Mouse (Mus musculus) forebrain, embryonic 14.5 days (tissue): ENCODE measurements around the gene Amd1. TPM values are rescaled to one million over a fixed set of nuclear protein-coding genes. Genes with fewer than 3 reads are reported as not detected.

ENCODE experiments used
- ATAC-seq: fragments of 200-750 bp; cut with Nextera tagmentation; 2 replicates; pipeline ENCODE4 v1.8.0; 2017; ENCODE audit warnings: mild to moderate bottlenecking, moderate library complexity
- DNase-seq: peaks from one replicate; pipeline ENCODE4 v3.0.0-alpha.2; 2015; ENCODE audit warnings: low spot score
- H3K27ac ChIP-seq: fragments of 300-500 bp; sonication (generic); 2 replicates; pipeline ENCODE4 v1.5.1; 2014; ENCODE audit warnings: low read depth, mild to moderate bottlenecking, control low read depth, low read length, moderate library complexity
- H3K27me3 ChIP-seq: fragments of 300-500 bp; sonication (generic); replicated peaks from 2 replicates; pipeline ENCODE4 v1.6.1; 2014; ENCODE audit warnings: low read length, control low read depth, mixed read lengths; ENCODE audit not compliant: control insufficient read depth, insufficient read depth
- H3K36me3 ChIP-seq: fragments of 300-500 bp; sonication (generic); 2 replicates; pipeline ENCODE4 v1.6.1; 2014; ENCODE audit warnings: low read length, control low read depth; ENCODE audit not compliant: control insufficient read depth, insufficient read depth
- H3K4me1 ChIP-seq: fragments of 300-500 bp; sonication (generic); 2 replicates; pipeline ENCODE4 v1.6.1; 2014; ENCODE audit warnings: antibody characterized with exemption, low read length, control low read depth; ENCODE audit not compliant: control insufficient read depth, insufficient read depth
- H3K4me2 ChIP-seq: fragments of 300-500 bp; sonication (generic); 2 replicates; pipeline ENCODE4 v1.6.1; 2014; ENCODE audit warnings: mild to moderate bottlenecking, control low read depth, low read length
- H3K4me3 ChIP-seq: fragments of 300-500 bp; sonication (generic); 2 replicates; pipeline ENCODE4 v1.5.1; 2014; ENCODE audit warnings: low read depth, low read length, control low read depth
- H3K9ac ChIP-seq: fragments of 300-500 bp; sonication (generic); 2 replicates; pipeline ENCODE4 v1.6.1; 2014; ENCODE audit warnings: mild to moderate bottlenecking, low read length, control low read depth, moderate library complexity
- H3K9me3 ChIP-seq: fragments of 300-500 bp; sonication (generic); replicated peaks from 2 replicates; pipeline ENCODE4 v1.6.1; 2016; ENCODE audit warnings: low read length, control low read depth, mixed read lengths; ENCODE audit not compliant: control insufficient read depth
- WGBS: fragments of 180-500 bp; shearing (Covaris S2); extraction: QIAGEN DNeasy Blood & Tissue Kit; methylation state at CpG from one replicate; pipeline ENCODE4 v1.1.7; 2014; 5-methylcytosine and 5-hydroxymethylcytosine counted together
- polyA plus RNA-seq: library from polyadenylated mRNA; unstranded; fragments of >200 nt; fragmentation: Nextera tagmentation; extraction: Ambion mirVana; gene quantifications from 2 replicates; pipeline ENCODE4 v1.2.1, GENCODE M21; 2014

Amd1 gene
- polyA plus RNA-seq, 1 experiment from 2014 or later, result 50.7 TPM

DNA sequence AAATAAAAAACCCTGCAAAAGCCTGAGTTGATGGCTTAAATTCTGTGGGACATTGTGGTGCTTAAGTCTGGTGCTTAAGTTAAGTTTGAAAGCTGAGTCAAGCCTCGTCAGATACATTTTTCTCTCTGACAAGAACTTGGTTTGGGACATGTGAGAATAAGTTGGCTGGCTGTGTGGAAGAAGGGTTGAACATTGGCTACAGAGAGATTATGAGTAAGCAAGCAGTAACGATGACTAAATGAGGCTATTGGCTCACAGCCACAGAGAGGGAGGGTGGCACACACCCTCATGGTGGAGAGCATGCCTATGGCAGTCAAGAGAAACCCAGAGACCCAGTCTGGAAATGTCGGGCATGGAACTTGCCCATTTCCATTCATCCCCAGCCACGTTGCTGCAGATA, 38.3 kb downstream of the Amd1 start:
- ATAC-seq (no peak), DNase-seq (no peak)
- H3K9ac ChIP-seq, result no peak overlapping the region
- no peaks in the 10 kb centered on the region for H3K36me3 ChIP-seq
- H3K4me3 ChIP-seq, result no peak overlapping the region
- no peaks in the 10 kb centered on the region for H3K27me3 ChIP-seq
- 69% methylated on average over 4 of the region's 4 CpGs for WGBS
- H3K4me1 ChIP-seq, result no peaks in the 10 kb centered on the region
- H3K27ac ChIP-seq, result no peak overlapping the region
- H3K4me2 ChIP-seq, result no peak overlapping the region
- H3K9me3 ChIP-seq, result no peaks in the 10 kb centered on the region

DNA sequence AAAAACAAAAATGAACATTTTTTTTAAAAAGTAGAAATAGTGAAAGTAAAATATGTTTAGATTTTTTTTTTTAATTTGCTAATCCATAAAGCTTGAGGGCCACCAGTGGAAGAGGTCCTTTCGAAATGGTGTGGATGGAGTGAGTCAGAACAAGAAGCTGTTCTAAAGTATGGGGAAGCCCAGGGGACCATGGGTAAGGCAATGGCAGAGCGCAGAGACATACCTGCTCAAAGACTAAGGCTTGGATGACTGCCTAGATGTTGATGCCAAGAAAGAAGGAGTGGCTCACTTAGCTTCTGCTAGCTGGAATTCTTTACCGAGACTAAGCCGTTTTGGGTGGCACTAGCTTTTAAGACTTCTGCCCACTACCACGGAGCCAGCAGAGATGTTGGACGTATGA, 39.8 kb downstream of the Amd1 start:
- DNase-seq (no peak), ATAC-seq (no peak)
- 90% methylated on average over 6 of the region's 6 CpGs for WGBS
- H3K27me3 ChIP-seq, result no peaks in the 10 kb centered on the region
- H3K9me3 ChIP-seq, result no peaks in the 10 kb centered on the region
- no peak overlapping the region for H3K9ac ChIP-seq
- no peak overlapping the region for H3K4me3 ChIP-seq
- no peaks in the 10 kb centered on the region for H3K36me3 ChIP-seq
- no peak overlapping the region for H3K4me2 ChIP-seq
- H3K27ac ChIP-seq, result no peak overlapping the region
- H3K4me1 ChIP-seq, result no peaks in the 10 kb centered on the region

DNA sequence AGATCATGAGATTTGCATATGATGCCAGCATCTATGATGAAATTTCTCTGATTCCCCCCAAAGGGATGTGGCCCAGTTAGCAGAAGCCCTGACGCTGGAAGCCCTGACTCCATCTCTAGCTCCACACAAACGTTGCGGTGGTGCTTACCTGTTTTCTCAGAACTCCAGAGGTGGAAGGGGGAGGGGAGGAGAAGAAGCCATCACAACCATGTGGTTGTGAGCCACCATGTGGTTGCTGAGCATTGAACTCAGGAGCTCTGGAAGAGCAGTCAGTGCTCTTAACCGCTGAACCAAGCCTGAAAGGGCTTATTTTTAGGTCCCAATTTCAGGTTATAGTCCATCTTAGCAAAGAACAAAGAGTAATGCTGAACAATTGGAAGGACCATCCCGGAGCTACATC, 41.7 kb downstream of the Amd1 start:
- Histone ChIP-seq H3K4me3 (no peak overlapping the region), H3K4me2 (no peak overlapping the region), H3K9ac (no peak overlapping the region), H3K27me3 (no peaks in the 10 kb centered on the region), H3K4me1 (peaks cover 6% of the 10 kb centered on the region), H3K36me3 (0 out of 2 replicates have a peak, but pooled peaks cover 2% of the 10 kb centered on the region), H3K9me3 (no peaks in the 10 kb centered on the region), H3K27ac (no peak overlapping the region)
- ATAC-seq (no peak), DNase-seq (no peak)
- WGBS, result 56% methylated on average over 5 of the region's 5 CpGs

DNA sequence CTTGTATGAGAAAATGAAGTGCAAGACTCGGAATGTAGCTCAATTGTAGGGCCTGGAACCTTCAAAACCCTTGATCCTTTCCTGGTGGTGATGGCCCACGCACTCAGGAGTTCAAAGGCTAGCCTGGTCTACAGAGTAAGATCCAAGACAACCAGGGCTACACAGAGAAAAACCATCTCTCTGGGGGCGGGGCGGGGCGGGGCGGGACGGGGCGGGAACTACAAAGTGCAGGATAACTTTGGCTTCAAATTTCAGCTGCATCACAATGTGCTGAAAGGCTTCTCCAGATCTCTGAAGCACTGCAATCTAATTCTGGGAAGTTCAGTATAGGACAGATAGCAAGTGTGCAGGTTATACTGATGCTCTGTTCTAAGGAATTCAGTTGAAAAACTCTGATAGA, 42.4 kb downstream of the Amd1 start:
- Histone ChIP-seq H3K4me3 (no peak overlapping the region), H3K4me2 (no peak overlapping the region)
- 20% methylated on average over 8 of the region's 8 CpGs for WGBS

DNA sequence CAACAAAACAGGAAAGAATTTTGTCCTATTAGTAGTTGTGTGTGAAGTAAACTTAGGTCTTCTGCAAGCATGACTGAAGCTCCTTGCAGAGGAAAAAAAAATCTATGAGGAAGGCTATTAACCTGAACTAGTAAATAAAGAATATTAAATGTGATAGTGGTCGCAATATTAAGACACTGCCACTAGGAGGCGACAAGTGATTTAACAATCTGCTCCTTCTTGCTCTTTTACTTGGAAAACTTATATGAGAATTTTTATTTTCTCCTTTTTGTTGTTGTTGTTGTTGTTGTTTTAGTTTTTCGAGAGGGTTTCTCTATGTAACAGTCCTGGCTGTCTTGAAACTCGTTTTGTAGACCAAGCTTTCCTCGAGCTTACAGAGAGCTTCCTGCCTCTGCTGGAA, 43.0 kb downstream of the Amd1 start:
- WGBS, result 6% methylated on average over 5 of the region's 5 CpGs
- peaks cover 7% of the 10 kb centered on the region for H3K36me3 ChIP-seq
- H3K4me3 ChIP-seq, result peak overlapping the region; percentile 70; the same call in 1 of the 2 replicates
- ATAC-seq (no peak), DNase-seq (peak; percentile 81)
- H3K9me3 ChIP-seq, result no peaks in the 10 kb centered on the region
- peak overlapping the region; percentile 47; the same call in 1 of the 2 replicates for H3K9ac ChIP-seq
- peaks cover 6% of the 10 kb centered on the region for H3K4me1 ChIP-seq
- peak overlapping the region; percentile 77 for H3K4me2 ChIP-seq
- peak overlapping the region; percentile 70; the same call in 1 of the 2 replicates for H3K27ac ChIP-seq
- H3K27me3 ChIP-seq, result no peaks in the 10 kb centered on the region

More for the DNA sequence above, 42.4 kb downstream of the Amd1 start:
- no peak overlapping the region for H3K9ac ChIP-seq
- no peaks in the 10 kb centered on the region for H3K27me3 ChIP-seq
- no peak overlapping the region for H3K27ac ChIP-seq
- 0 out of 2 replicates have a peak, but pooled peaks cover 3% of the 10 kb centered on the region for H3K36me3 ChIP-seq
- ATAC-seq (no peak), DNase-seq (no peak)
- peaks cover 6% of the 10 kb centered on the region for H3K4me1 ChIP-seq
- no peaks in the 10 kb centered on the region for H3K9me3 ChIP-seq

DNA sequence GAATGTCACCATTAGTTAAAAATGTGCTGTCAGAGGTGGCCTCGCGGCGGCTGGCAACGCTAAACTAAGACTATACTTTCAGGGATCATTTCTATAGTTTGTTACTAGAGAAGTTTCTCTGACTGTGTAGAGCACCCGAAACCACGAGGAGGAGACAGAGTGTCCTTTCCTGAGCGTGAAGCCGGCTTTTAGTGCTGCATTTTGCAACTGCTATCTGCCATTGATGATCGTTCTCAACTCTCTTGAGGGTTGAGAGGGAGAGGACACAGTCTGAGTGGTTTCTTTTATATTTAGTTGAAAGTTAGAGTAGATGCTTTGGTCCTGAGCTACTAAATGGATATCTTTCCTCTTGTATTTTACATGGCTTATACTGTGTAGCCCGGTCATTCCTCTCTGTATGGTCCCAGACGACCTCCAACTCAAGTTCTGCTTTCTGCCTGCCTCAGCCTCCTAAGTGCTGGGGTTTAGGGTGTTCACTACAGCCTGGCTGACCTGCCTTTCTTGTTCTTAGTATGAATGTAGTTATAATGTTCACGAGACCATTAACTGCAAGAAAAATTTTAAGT, 43.5 kb downstream of the Amd1 start:
- WGBS, result under 1% methylated on average over 12 of the region's 12 CpGs

DNA sequence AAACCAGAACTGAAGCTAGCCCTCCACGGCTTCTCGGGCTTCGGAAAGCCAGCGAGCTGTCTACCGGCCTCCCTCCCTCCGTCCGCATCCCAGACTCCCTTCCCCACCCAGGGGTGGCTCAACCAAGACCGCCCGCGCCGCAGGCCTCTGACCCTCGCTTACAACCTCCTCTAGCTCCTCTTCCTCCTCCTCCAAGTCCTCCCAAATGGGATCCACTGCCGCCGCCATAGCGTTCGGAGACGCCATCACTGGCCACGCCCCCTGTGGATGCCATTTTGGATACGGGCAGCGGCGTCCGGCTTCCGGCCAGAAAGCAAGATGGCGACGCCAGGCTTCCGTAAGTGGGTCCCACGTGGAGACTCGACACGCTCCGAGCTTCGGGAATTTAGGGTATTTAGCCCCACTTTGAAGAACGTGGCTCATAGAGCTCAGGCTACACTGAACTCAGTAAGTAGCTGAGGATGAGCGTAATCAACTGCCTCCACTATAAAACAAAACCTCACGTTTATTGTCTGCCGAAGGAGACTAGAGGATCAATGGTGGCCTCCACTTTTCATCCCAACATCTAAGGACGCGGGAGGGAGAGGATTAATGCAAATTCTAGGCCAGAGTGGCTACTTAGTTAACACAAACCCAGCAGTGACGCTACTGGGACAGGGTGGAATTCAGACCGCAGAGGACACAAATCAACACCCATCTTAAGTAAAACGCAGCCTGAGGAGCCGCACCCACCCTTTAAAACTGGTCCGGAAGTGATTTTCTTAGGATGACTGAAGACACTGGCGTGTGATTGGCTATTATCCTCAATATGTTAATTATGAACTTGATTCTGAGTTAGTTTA, 44.4 kb downstream of the Amd1 start, which contains the start of gene Gtf3c6:
Gene Gtf3c6, minus strand, starts transcription at position 695 of the 842 bp plus-strand sequence.
- no peaks in the 10 kb centered on the region for H3K9me3 ChIP-seq
- H3K4me1 ChIP-seq, result peaks cover 6% of the 10 kb centered on the region
- peak; percentile 98 for DNase-seq
- peak; percentile 80 for ATAC-seq
- H3K27ac ChIP-seq, result peak within 1 kb of the TSS; percentile 90
- peak within 1 kb of the TSS; percentile 91 for H3K9ac ChIP-seq
- whole genome bisulfite sequencing, result under 1% methylated on average over 43 of the region's 43 CpGs
- H3K36me3 ChIP-seq, result peaks cover 20% of the 10 kb centered on the region
- H3K4me3 ChIP-seq, result peak within 1 kb of the TSS; percentile 70
- peak within 1 kb of the TSS; percentile 77 for H3K4me2 ChIP-seq
- H3K27me3 ChIP-seq, result no peaks in the 10 kb centered on the region

More for the DNA sequence above, 43.5 kb downstream of the Amd1 start:
- Histone ChIP-seq H3K9ac (peak overlapping the region; percentile 47; the same call in 1 of the 2 replicates), H3K36me3 (peaks cover 11% of the 10 kb centered on the region), H3K27ac (peak overlapping the region; percentile 70; the same call in 1 of the 2 replicates), H3K4me3 (peak overlapping the region; percentile 70), H3K27me3 (no peaks in the 10 kb centered on the region), H3K4me2 (peak overlapping the region; percentile 77), H3K9me3 (no peaks in the 10 kb centered on the region), H3K4me1 (peaks cover 6% of the 10 kb centered on the region)
- ATAC-seq (peak; percentile 68), DNase-seq (peak; percentile 96)

DNA sequence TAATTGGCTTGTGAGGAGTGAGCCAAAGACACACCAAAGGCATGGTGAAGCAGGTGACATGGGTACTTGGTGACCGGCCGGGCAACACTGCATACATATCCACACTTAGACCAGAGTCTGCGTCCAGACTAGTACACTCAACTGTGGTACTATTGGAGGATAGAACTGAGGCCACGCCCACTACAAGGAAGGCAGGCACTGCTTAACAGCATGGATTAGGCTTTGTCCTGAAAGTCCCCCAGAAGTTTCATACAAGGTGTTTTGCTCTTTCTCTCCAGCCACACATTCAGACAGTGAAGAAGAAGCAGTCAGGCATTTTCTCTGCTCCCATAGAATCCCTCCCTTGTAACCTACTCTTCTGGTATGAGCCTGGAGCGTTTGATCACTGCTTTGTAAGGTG, 45.3 kb downstream of the Amd1 start:
- H3K9me3 ChIP-seq, result no peaks in the 10 kb centered on the region
- H3K4me3 ChIP-seq, result peak overlapping the region; percentile 70
- H3K4me1 ChIP-seq, result peaks cover 6% of the 10 kb centered on the region
- peak overlapping the region; percentile 90 for H3K27ac ChIP-seq
- 0% methylated on average over 5 of the region's 5 CpGs for WGBS
- H3K9ac ChIP-seq, result peak overlapping the region; percentile 91
- DNase-seq, result peak; percentile 88
- H3K36me3 ChIP-seq, result peaks cover 28% of the 10 kb centered on the region
- H3K4me2 ChIP-seq, result peak overlapping the region; percentile 77
- H3K27me3 ChIP-seq, result no peaks in the 10 kb centered on the region
- peak; percentile 80 for ATAC-seq

DNA sequence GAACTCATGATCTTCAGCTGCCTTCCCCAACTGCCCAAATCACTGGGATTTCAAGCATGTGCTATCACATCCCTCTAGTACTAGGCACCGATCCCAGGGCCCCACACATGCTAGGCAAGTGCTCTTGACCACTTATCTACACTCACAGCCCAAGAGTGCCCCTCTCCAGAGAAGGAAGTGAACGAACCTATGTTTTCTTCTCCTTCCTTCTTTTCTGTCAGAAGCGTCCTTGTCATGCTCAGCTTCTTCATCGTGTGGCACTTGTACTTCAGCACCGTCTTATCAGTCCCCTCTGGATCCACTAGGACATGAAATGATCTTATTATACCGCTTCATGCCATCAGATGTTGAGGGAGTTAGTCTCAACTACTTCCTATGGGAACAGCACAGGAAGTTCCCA, 51.0 kb downstream of the Amd1 start:
- Histone ChIP-seq H3K27ac (no peak overlapping the region), H3K36me3 (peaks cover 62% of the 10 kb centered on the region), H3K9ac (no peak overlapping the region), H3K27me3 (no peaks in the 10 kb centered on the region), H3K4me2 (no peak overlapping the region), H3K9me3 (no peaks in the 10 kb centered on the region), H3K4me3 (no peak overlapping the region), H3K4me1 (0 out of 2 replicates have a peak, but pooled peaks cover 3% of the 10 kb centered on the region)
- ATAC-seq, result no peak
- DNase-seq, result no peak
- WGBS, result 96% methylated on average over 6 of the region's 6 CpGs
